Mouse (Mus musculus): ENCODE measurements around the gene Gm49450. TPM values are rescaled to one million over a fixed set of nuclear protein-coding genes. Genes with fewer than 3 reads are reported as not detected.
"Not testable (repeated sequence)": the region's sequence is repeated elsewhere in the genome, so short reads cannot be mapped to it uniquely, and the experiment has no call there.

The Gm49450 gene
- polyA plus RNA-seq, 1 experiment from 2014 or later = not detected

GRCm38 (mm10) chr15:98983431-98984081, 30.2 kb upstream of the Gm49450 start:
- Histone ChIP-seq H3K4me3 (no peak overlapping the region), H3K36me3 (no peaks in the 10 kb centered on the region), H3K27me3 (no peaks in the 10 kb centered on the region), H3K4me2 (no peak overlapping the region), H3K9ac (no peak overlapping the region), H3K27ac (peak overlapping the region; percentile 34; the same call in 1 of the 2 replicates), H3K9me3 (no peaks in the 10 kb centered on the region), H3K4me1 (peaks cover 47% of the 10 kb centered on the region)
- ATAC-seq (ENCODE audit: insufficient number of reproducible peaks, insufficient read depth, low FRiP score, low TSS enrichment, low read depth) = no peak
- WGBS = 42% methylated on average over 16 of the region's 16 CpGs

- no peak overlapping the region for H3K9ac ChIP-seq
- no peaks in the 10 kb centered on the region for H3K9me3 ChIP-seq
- ATAC-seq (ENCODE audit: insufficient number of reproducible peaks, insufficient read depth, low FRiP score, low TSS enrichment, low read depth) = no peak
- WGBS = 82% methylated on average over 6 of the region's 6 CpGs
- H3K4me3 ChIP-seq = no peak overlapping the region
- no peak overlapping the region for H3K4me2 ChIP-seq
- no peak overlapping the region for H3K27ac ChIP-seq
- H3K27me3 ChIP-seq = no peaks in the 10 kb centered on the region
- H3K4me1 ChIP-seq = peaks cover 47% of the 10 kb centered on the region
- no peaks in the 10 kb centered on the region for H3K36me3 ChIP-seq
These were observed 28.7 kb upstream of the Gm49450 start for GRCm38 (mm10) chr15:98982100-98982499.

- no peaks in the 10 kb centered on the region for H3K9me3 ChIP-seq
- H3K9ac ChIP-seq = no peak overlapping the region
- H3K4me3 ChIP-seq = no peak overlapping the region
- H3K27ac ChIP-seq = no peak overlapping the region
- WGBS = 33% methylated on average over 7 of the region's 7 CpGs
- no peak overlapping the region for H3K4me2 ChIP-seq
- no peaks in the 10 kb centered on the region for H3K36me3 ChIP-seq
- H3K4me1 ChIP-seq = peaks cover 36% of the 10 kb centered on the region
- H3K27me3 ChIP-seq = no peaks in the 10 kb centered on the region
- ATAC-seq (ENCODE audit: insufficient number of reproducible peaks, insufficient read depth, low FRiP score, low TSS enrichment, low read depth) = no peak
These were observed 26.8 kb upstream of the Gm49450 start for GRCm38 (mm10) chr15:98980012-98980614.

GRCm38 (mm10) chr15:98978409-98979172, 25.2 kb upstream of the Gm49450 start:
- Histone ChIP-seq H3K27me3 (no peaks in the 10 kb centered on the region), H3K4me3 (no peak overlapping the region), H3K9ac (no peak overlapping the region), H3K9me3 (no peaks in the 10 kb centered on the region), H3K4me2 (no peak overlapping the region), H3K27ac (peak overlapping the region; percentile 44), H3K4me1 (peaks cover 30% of the 10 kb centered on the region), H3K36me3 (no peaks in the 10 kb centered on the region)
- whole genome bisulfite sequencing = 49% methylated on average over 20 of the region's 20 CpGs
- ATAC-seq (ENCODE audit: insufficient number of reproducible peaks, insufficient read depth, low FRiP score, low TSS enrichment, low read depth) = no peak

- Histone ChIP-seq H3K4me3 (no peak overlapping the region), H3K9me3 (no peaks in the 10 kb centered on the region), H3K4me1 (peaks cover 33% of the 10 kb centered on the region), H3K36me3 (no peaks in the 10 kb centered on the region), H3K4me2 (peak overlapping the region; percentile 40), H3K9ac (peak overlapping the region; percentile 7; the same call in 1 of the 2 replicates), H3K27ac (peak overlapping the region; percentile 77), H3K27me3 (no peaks in the 10 kb centered on the region)
- ATAC-seq (ENCODE audit: insufficient number of reproducible peaks, insufficient read depth, low FRiP score, low TSS enrichment, low read depth) = no peak; the same call in 1 of the 2 replicates
- 53% methylated on average over 14 of the region's 14 CpGs for WGBS
These were observed 24.5 kb upstream of the Gm49450 start for GRCm38 (mm10) chr15:98977759-98978408.

- peak overlapping the region; percentile 77 for H3K27ac ChIP-seq
- peak overlapping the region; percentile 7; the same call in 1 of the 2 replicates for H3K9ac ChIP-seq
- H3K4me2 ChIP-seq = peak overlapping the region; percentile 40; the same call in 1 of the 2 replicates
- no peak overlapping the region for H3K4me3 ChIP-seq
- WGBS = 65% methylated on average over 21 of the region's 21 CpGs
- no peaks in the 10 kb centered on the region for H3K36me3 ChIP-seq
- H3K9me3 ChIP-seq = no peaks in the 10 kb centered on the region
- H3K4me1 ChIP-seq = peaks cover 33% of the 10 kb centered on the region
- no peaks in the 10 kb centered on the region for H3K27me3 ChIP-seq
- ATAC-seq (ENCODE audit: insufficient number of reproducible peaks, insufficient read depth, low FRiP score, low TSS enrichment, low read depth) = no peak
These were observed 23.7 kb upstream of the Gm49450 start for GRCm38 (mm10) chr15:98976763-98977758.

- peak overlapping the region; percentile 58 for H3K27ac ChIP-seq
- no peak overlapping the region for H3K9ac ChIP-seq
- H3K4me3 ChIP-seq = no peak overlapping the region
- no peaks in the 10 kb centered on the region for H3K9me3 ChIP-seq
- no peak overlapping the region for H3K4me2 ChIP-seq
- peaks cover 58% of the 10 kb centered on the region for H3K4me1 ChIP-seq
- H3K27me3 ChIP-seq = no peaks in the 10 kb centered on the region
- H3K36me3 ChIP-seq = no peaks in the 10 kb centered on the region
- WGBS = 80% methylated on average over 9 of the region's 9 CpGs
- no peak for ATAC-seq (ENCODE audit: insufficient number of reproducible peaks, insufficient read depth, low FRiP score, low TSS enrichment, low read depth)
These were observed 19.8 kb upstream of the Gm49450 start for GRCm38 (mm10) chr15:98973015-98973614.

GRCm38 (mm10) chr15:98971576-98972320, 18.4 kb upstream of the Gm49450 start:
- Histone ChIP-seq H3K4me1 (peaks cover 45% of the 10 kb centered on the region), H3K4me2 (0 out of 2 replicates have a peak overlapping the region, but pooled peaks have one; percentile 1), H3K27ac (peak overlapping the region; percentile 60)
- H3K9me3 ChIP-seq; H3K4me3 ChIP-seq; H3K36me3 ChIP-seq; ATAC-seq (ENCODE audit: insufficient number of reproducible peaks, insufficient read depth, low FRiP score, low TSS enrichment, low read depth); H3K27me3 ChIP-seq; H3K9ac ChIP-seq: not testable (repeated sequence)
- WGBS = 67% methylated on average over 15 of the region's 15 CpGs

- Histone ChIP-seq H3K4me3 (no peak overlapping the region), H3K36me3 (no peaks in the 10 kb centered on the region), H3K4me2 (0 out of 2 replicates have a peak overlapping the region, but pooled peaks have one; percentile 1), H3K4me1 (peaks cover 43% of the 10 kb centered on the region), H3K9ac (no peak overlapping the region), H3K9me3 (no peaks in the 10 kb centered on the region), H3K27me3 (no peaks in the 10 kb centered on the region), H3K27ac (peak overlapping the region; percentile 60)
- 19% methylated on average over 4 of the region's 4 CpGs for WGBS
- ATAC-seq (ENCODE audit: insufficient number of reproducible peaks, insufficient read depth, low FRiP score, low TSS enrichment, low read depth) = no peak
These were observed 17.8 kb upstream of the Gm49450 start for GRCm38 (mm10) chr15:98971111-98971510.

All from embryonic facial prominence, embryonic 13.5 days (tissue).